Mouse (Mus musculus) retina, postnatal 1 day (tissue): ENCODE results near the gene Rnf5.

Experiments used
- DNase-seq: peaks from one replicate; pipeline ENCODE4 v3.0.0-alpha.2; 2012

Rnf5 gene

GRCm38 (mm10) chr17:34631647-34632046 lies 28.2 kb upstream of the Rnf5 start:
- no peak for DNase-seq

- DNase-seq: peak; percentile 52
Measured at GRCm38 (mm10) chr17:34630761-34631301, 27.3 kb upstream of the Rnf5 start.

GRCm38 (mm10) chr17:34629796-34630603 lies 26.5 kb upstream of the Rnf5 start:
- no peak for DNase-seq

- DNase-seq: peak; percentile 64
Measured at GRCm38 (mm10) chr17:34629221-34629751, 25.8 kb upstream of the Rnf5 start, which contains the start of gene Prrt1. Gene Prrt1, plus strand, starts transcription at chr17:34629533.

- no peak for DNase-seq
Measured at GRCm38 (mm10) chr17:34628644-34628967, 25.1 kb upstream of the Rnf5 start.

- DNase-seq: no peak
Measured at GRCm38 (mm10) chr17:34627943-34628643, 24.6 kb upstream of the Rnf5 start, which contains the start of gene Ppt2. Gene Ppt2, minus strand, starts transcription at chr17:34628510.

GRCm38 (mm10) chr17:34627093-34627942 lies 23.8 kb upstream of the Rnf5 start:
- peak; percentile 97 for DNase-seq

- peak; percentile 82 for DNase-seq
Measured at GRCm38 (mm10) chr17:34626773-34627092, 23.2 kb upstream of the Rnf5 start.

- DNase-seq: no peak
Measured at GRCm38 (mm10) chr17:34626062-34626772, 22.7 kb upstream of the Rnf5 start.

- no peak for DNase-seq
Measured at GRCm38 (mm10) chr17:34624981-34625380, 21.5 kb upstream of the Rnf5 start.

GRCm38 (mm10) chr17:34623161-34623560 lies 19.7 kb upstream of the Rnf5 start:
- no peak for DNase-seq

GRCm38 (mm10) chr17:34621006-34621405 lies 17.5 kb upstream of the Rnf5 start:
- DNase-seq: no peak

GRCm38 (mm10) chr17:34618999-34619398 lies 15.5 kb upstream of the Rnf5 start:
- DNase-seq: peak; percentile 84

GRCm38 (mm10) chr17:34615871-34616270 lies 12.4 kb upstream of the Rnf5 start, which contains the start of gene Egfl8:
Gene Egfl8, minus strand, starts transcription at chr17:34615971.
- DNase-seq: peak; percentile 32

- DNase-seq: no peak
Measured at GRCm38 (mm10) chr17:34613830-34614229, 10.3 kb upstream of the Rnf5 start.

- DNase-seq: no peak
Measured at GRCm38 (mm10) chr17:34613054-34613645, 9.7 kb upstream of the Rnf5 start.

GRCm38 (mm10) chr17:34611050-34611449 lies 7.6 kb upstream of the Rnf5 start:
- DNase-seq: no peak

- no peak for DNase-seq
Measured at GRCm38 (mm10) chr17:34607997-34608396, 4.5 kb upstream of the Rnf5 start.

GRCm38 (mm10) chr17:34606186-34607039 lies 2.9 kb upstream of the Rnf5 start:
- no peak for DNase-seq

- peak; percentile 97 for DNase-seq
Measured at GRCm38 (mm10) chr17:34605609-34606008, 2.1 kb upstream of the Rnf5 start.
